Mouse (Mus musculus): ENCODE measurements around the gene Clec10a. TPM values are rescaled to one million over a fixed set of nuclear protein-coding genes. Genes with fewer than 3 reads are reported as not detected.

The Clec10a gene
- total and polyA plus RNA-seq, 3 experiments, result 8.4 to 10.8 TPM; not detected in 1

DNA sequence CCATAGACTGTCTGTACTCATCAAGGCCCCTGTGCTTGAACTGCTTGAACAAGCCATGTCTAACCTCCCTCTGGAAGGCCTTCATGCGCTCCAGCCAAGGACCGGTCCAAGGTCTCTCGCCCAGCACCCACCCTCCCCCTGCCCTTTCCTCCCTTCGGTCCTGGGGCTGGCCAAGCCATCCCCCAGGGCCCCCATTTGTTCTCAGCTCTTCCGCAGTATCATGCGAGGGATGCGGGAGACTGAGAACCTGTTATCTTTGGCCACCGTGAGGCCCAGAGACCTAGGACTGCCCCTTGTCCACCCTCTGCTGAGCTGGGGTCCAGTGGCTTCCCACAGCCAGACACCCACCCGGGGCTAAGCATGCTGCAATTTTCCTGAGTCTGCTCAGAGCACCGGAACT lies 16.8 kb upstream of the Clec10a start (continued):
- no peak for TF ChIP-seq ZMIZ1 (IDR thresholded peaks at IDR 0.05; ENCODE audit: low read depth, low read length)
- no peak for TF ChIP-seq ETS1 (IDR thresholded peaks at IDR 0.05; ENCODE audit: low read depth, low read length)
- no peak for TF ChIP-seq GATA1 (IDR thresholded peaks at IDR 0.05; ENCODE audit: low read depth, low read length)
- TF ChIP-seq POLR2A (IDR thresholded peaks at IDR 0.05; ENCODE audit: control insufficient read depth in 1 of 2, insufficient read depth in 1 of 2, low read depth in 1 of 2, low read length in 2 of 2, poor library complexity in 1 of 2), result no peak

DNA sequence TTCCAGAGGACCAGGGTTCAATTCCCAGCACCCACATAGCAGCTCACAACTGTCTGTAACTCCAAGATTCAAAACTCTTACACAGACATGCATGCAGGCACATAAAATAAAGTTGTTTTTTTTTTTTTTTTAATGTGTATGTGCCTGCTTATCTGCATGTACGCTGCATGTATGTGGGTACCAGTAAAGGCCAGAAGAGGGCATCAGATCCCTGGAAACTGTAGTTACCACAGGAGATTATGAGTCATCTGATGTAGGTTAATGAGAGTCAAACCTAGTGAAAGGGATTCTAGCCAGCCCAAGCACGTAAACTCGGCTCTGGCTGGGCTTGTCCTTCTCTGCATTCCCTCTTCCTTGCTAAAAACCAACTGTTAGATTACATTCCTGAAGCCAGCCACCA lies 4.9 kb upstream of the Clec10a start:
- Histone ChIP-seq H3K27ac (ENCODE audit: control insufficient read depth, low read depth, low read length) (no peak overlapping the region), H3K9me3 (replicated peaks; ENCODE audit: insufficient read depth, low read length) (no peaks in the 10 kb centered on the region), H3K4me3 (ENCODE audit: control insufficient read depth in 1 of 2, insufficient read depth in 1 of 2, low read depth in 2 of 2, low read length in 2 of 2) (no peak overlapping the region), H3K27me3 (ENCODE audit: control insufficient read depth in 1 of 2, insufficient read depth in 2 of 2, low read length in 2 of 2) (peaks cover 0 to 3% of the 10 kb centered on the region in 2 experiments; a peak in 2 of 4 replicates), H3K4me1 (ENCODE audit: control insufficient read depth in 1 of 2, insufficient read depth in 2 of 2, low read length in 2 of 2) (0 out of 4 replicates have a peak, but pooled peaks cover 0 to 5% of the 10 kb centered on the region in 2 experiments), H3K36me3 (ENCODE audit: control insufficient read depth in 1 of 2, insufficient read depth in 2 of 2, low read length in 2 of 2) (peaks cover 0 to 4% of the 10 kb centered on the region in 2 experiments; a peak in 1 of 4 replicates), H3K79me2 (ENCODE audit: control insufficient read depth, insufficient read depth, low read length, poor library complexity) (no peaks in the 10 kb centered on the region), H3K9ac (ENCODE audit: control insufficient read depth, low read depth, low read length, poor library complexity, severe bottlenecking) (no peak overlapping the region)
- TF ChIP-seq RAD21 (IDR thresholded peaks at IDR 0.05; ENCODE audit: low read depth, low read length) (peak; percentile 73), ZC3H11A (IDR thresholded peaks at IDR 0.05; ENCODE audit: low read depth, low read length) (peak; percentile 45; the same call in 1 of the 2 replicates), SMC3 (IDR thresholded peaks at IDR 0.05; ENCODE audit: low read depth, low read length) (peak; percentile 83), JUND (IDR thresholded peaks at IDR 0.05; ENCODE audit: low read depth, low read length) (peak; percentile 90), CTCF (IDR thresholded peaks at IDR 0.05 in 2 of 3, conservative IDR thresholded peaks at IDR 0.05 in 1 of 3; ENCODE audit: control insufficient read depth in 1 of 3, insufficient read depth in 1 of 3, low read depth in 2 of 3, low read length in 3 of 3, poor library complexity in 1 of 3, severe bottlenecking in 1 of 3) (peak; percentile 52 to 79 (median 55)), ZNF384 (IDR thresholded peaks at IDR 0.05; ENCODE audit: low read depth, low read length) (peak; percentile 74), GATA1 (IDR thresholded peaks at IDR 0.05; ENCODE audit: low read depth, low read length) (peak; percentile 52), CHD1 (IDR thresholded peaks at IDR 0.05; ENCODE audit: low read depth, low read length) (no peak), MYC (IDR thresholded peaks at IDR 0.05; ENCODE audit: low read depth, low read length) (0 out of 2 replicates have a peak, but pooled peaks have one; percentile 23), HCFC1 (IDR thresholded peaks at IDR 0.05; ENCODE audit: low read depth, low read length) (no peak)
- DNase-seq (ENCODE audit: low read depth, low spot score), result peak; percentile 88

GRCm38 (mm10) chr11:70162336-70162735 lies 6.3 kb downstream of the Clec10a start:
- no peak overlapping the region for H3K27ac ChIP-seq (ENCODE audit: control insufficient read depth, low read depth, low read length)
- no peaks in the 10 kb centered on the region for H3K27me3 ChIP-seq (ENCODE audit: control insufficient read depth in 1 of 2, insufficient read depth in 2 of 2, low read length in 2 of 2)
- H3K36me3 ChIP-seq (ENCODE audit: control insufficient read depth in 1 of 2, insufficient read depth in 2 of 2, low read length in 2 of 2), result peaks cover 0 to 13% of the 10 kb centered on the region in 2 experiments; a peak in 2 of 4 replicates
- peaks cover 2 to 16% of the 10 kb centered on the region in 2 experiments; a peak in 3 of 4 replicates for H3K4me1 ChIP-seq (ENCODE audit: control insufficient read depth in 1 of 2, insufficient read depth in 2 of 2, low read length in 2 of 2)
- no peak for TF ChIP-seq JUND (IDR thresholded peaks at IDR 0.05; ENCODE audit: low read depth, low read length)
- TF ChIP-seq HCFC1 (IDR thresholded peaks at IDR 0.05; ENCODE audit: low read depth, low read length), result no peak
- H3K79me2 ChIP-seq (ENCODE audit: control insufficient read depth, insufficient read depth, low read length, poor library complexity), result no peaks in the 10 kb centered on the region
- no peak for DNase-seq (ENCODE audit: low read depth, low spot score)
- H3K9me3 ChIP-seq (replicated peaks; ENCODE audit: insufficient read depth, low read length), result no peaks in the 10 kb centered on the region
- no peak overlapping the region for H3K9ac ChIP-seq (ENCODE audit: control insufficient read depth, low read depth, low read length, poor library complexity, severe bottlenecking)
- no peak overlapping the region for H3K4me3 ChIP-seq (ENCODE audit: control insufficient read depth in 1 of 2, insufficient read depth in 1 of 2, low read depth in 2 of 2, low read length in 2 of 2)

Data from MEL (cell line).